Mouse (Mus musculus) liver, embryonic 14.5 days (tissue): ENCODE measurements around the gene Cul4a. TPM values are rescaled to one million over a fixed set of nuclear protein-coding genes. Genes with fewer than 3 reads are reported as not detected.

Source experiments
- ATAC-seq: fragments of 200-750 bp; cut with Nextera tagmentation; 2 replicates; pipeline ENCODE4 v1.8.0; 2017; ENCODE audit warnings: moderate number of reproducible peaks, mild to moderate bottlenecking, moderate library complexity; ENCODE audit not compliant: insufficient read depth
- DNase-seq, 3 experiments: peaks; one replicate each; pipeline ENCODE4 v3.0.0-alpha.2; 2012 to 2013; ENCODE audit warnings: low read depth in 3 of 3, low spot score in 3 of 3
- H3K27ac ChIP-seq: fragments of 300-500 bp; sonication (generic); 2 replicates; pipeline ENCODE4 v1.5.1; 2014; ENCODE audit warnings: moderate library complexity, mild to moderate bottlenecking, control low read depth, inconsistent platforms
- H3K27me3 ChIP-seq: fragments of 300-500 bp; sonication (generic); 2 replicates; pipeline ENCODE4 v1.6.1; 2014; ENCODE audit warnings: mild to moderate bottlenecking, low read length, moderate library complexity; ENCODE audit not compliant: control insufficient read depth, insufficient read depth
- H3K36me3 ChIP-seq: fragments of 300-500 bp; sonication (generic); replicated peaks from 2 replicates; pipeline ENCODE4 v1.6.1; 2014; ENCODE audit warnings: low read depth; ENCODE audit not compliant: control insufficient read depth, insufficient read depth
- H3K4me1 ChIP-seq, 2 experiments: fragments of 200-500 bp in 1 of 2; fragments of 300-500 bp in 1 of 2; sonication (generic) in 1 of 2; replicated peaks; 2 replicates each; pipeline ENCODE4 v1.6.1; 2012 to 2014; ENCODE audit warnings: antibody characterized with exemption in 1 of 2, inconsistent platforms in 1 of 2, low read length in 1 of 2; ENCODE audit not compliant: control insufficient read depth in 2 of 2, insufficient read depth in 2 of 2
- H3K4me2 ChIP-seq: fragments of 300-500 bp; sonication (generic); 2 replicates; pipeline ENCODE4 v1.6.1; 2014; ENCODE audit warnings: low read depth, mild to moderate bottlenecking, control low read depth, moderate library complexity
- H3K4me3 ChIP-seq, 2 experiments: fragments of 200-500 bp in 1 of 2; fragments of 300-500 bp in 1 of 2; sonication (generic) in 1 of 2; 2 replicates each; pipeline ENCODE4 v1.5.1; 2012 to 2014; ENCODE audit warnings: low read depth in 2 of 2, low read length in 2 of 2, mild to moderate bottlenecking in 2 of 2, control low read depth in 1 of 2, inconsistent platforms in 1 of 2, moderate library complexity in 1 of 2; ENCODE audit not compliant: insufficient read depth in 1 of 2
- H3K9ac ChIP-seq: fragments of 300-500 bp; sonication (generic); replicated peaks from 2 replicates; pipeline ENCODE4 v1.6.1; 2014; ENCODE audit warnings: mild to moderate bottlenecking, control low read depth, moderate library complexity
- H3K9me3 ChIP-seq: fragments of 300-500 bp; sonication (generic); 2 replicates; pipeline ENCODE4 v1.6.1; 2016; ENCODE audit warnings: low read length, mixed read lengths; ENCODE audit not compliant: control insufficient read depth
- CTCF ChIP-seq: IDR thresholded peaks from 2 replicates; pipeline ENCODE4 v1.5.1; 2016; ENCODE audit warnings: antibody characterized with exemption, low read depth, control low read depth
- EP300 ChIP-seq: IDR thresholded peaks from 2 replicates; pipeline ENCODE4 v1.6.1; 2016; ENCODE audit warnings: antibody characterized with exemption, low read depth
- WGBS: fragments of 180-500 bp; shearing (Covaris S2); extraction: QIAGEN DNeasy Blood & Tissue Kit; methylation state at CpG from one replicate; pipeline ENCODE4 v1.1.7; 2014; ENCODE audit not compliant: insufficient replicate concordance; 5-methylcytosine and 5-hydroxymethylcytosine counted together
- polyA plus RNA-seq, 2 experiments: library from polyadenylated mRNA; depleted of rRNA in 1 of 2; stranded (reverse) in 1 of 2; unstranded in 1 of 2; fragments of >200 nt; fragmentation: Nextera tagmentation in 1 of 2; extraction: Ambion mirVana in 1 of 2; gene quantifications; 2 replicates each; pipeline versions ENCODE4 v1.2.1 to v1.2.3; 2012 to 2014

Cul4a gene
- polyA plus RNA-seq, 2 experiments: 48.5 to 68.8 TPM

DNA sequence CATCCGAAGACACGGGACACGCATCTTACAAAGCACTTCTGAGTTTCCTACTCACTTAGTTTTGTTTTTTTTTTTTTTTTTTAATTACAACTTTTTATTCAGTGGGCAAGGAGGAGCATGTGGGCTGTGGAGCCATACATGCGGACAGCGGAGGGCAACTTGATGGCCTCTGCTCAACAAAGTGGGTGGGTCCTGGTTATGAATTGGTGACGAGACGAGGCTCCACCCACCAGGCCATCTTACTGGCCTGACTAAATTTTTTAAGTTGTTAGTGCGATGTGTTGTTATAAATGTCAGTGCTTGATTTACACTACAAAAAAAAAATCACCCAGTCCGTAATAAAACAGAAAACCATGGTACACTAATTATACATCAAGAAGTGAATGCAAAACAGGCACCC is 75.0 kb downstream of the Cul4a start:
- TF ChIP-seq CTCF: no peak
- no peak for TF ChIP-seq EP300

DNA sequence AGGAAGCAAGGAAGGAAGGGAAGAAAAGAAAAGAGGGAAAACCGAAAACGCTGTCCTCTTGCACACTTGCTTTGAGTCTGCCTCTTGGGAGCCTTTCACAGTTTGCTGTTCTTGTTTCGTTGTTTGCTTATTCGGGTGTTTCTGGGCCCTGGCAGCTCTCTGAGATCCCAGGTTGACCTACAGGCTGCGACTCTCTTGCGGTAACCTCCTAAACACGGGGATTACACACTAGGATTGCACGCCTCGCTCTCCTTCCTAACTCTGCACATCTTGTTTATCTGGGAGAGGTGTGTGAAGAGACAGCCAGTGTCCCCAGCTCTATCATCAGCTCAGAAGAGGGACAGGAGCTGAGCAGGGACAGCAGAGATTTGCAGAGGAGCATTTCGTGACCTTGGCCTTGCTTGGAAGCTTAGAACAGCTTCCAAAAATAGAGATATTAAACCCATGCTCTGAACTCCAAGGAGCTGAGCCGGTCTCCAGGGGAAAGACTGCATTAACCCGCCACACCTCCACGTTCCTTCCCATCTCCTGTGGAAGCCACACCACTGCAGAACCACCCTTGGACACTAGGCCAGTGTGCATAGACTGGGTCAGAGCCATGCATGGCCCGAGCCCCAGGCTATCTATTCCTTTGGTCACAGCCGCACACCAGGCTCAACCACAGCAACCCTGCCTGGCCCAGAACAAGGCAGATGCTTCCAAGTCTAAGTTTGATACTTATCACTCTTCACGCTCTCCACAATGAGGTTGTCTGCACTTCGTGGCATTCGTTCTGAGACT is 75.7 kb downstream of the Cul4a start:
- Histone ChIP-seq H3K4me2 (no peak overlapping the region), H3K4me3 (no peak overlapping the region), H3K4me1 (peaks cover 0 to 5% of the 10 kb centered on the region in 2 experiments; a peak in 1 of 4 replicates), H3K27ac (no peak overlapping the region), H3K27me3 (no peaks in the 10 kb centered on the region), H3K9ac (no peak overlapping the region), H3K9me3 (no peaks in the 10 kb centered on the region), H3K36me3 (peaks cover 10% of the 10 kb centered on the region)
- DNase-seq: no peak
- 59% methylated on average over 18 of the region's 18 CpGs for WGBS
- TF ChIP-seq CTCF: no peak
- 0 out of 2 replicates have a peak, but pooled peaks have one; percentile 17 for ATAC-seq

More for the DNA sequence above, 75.0 kb downstream of the Cul4a start:
- Histone ChIP-seq H3K4me3 (no peak overlapping the region), H3K36me3 (peaks cover 16% of the 10 kb centered on the region), H3K4me2 (no peak overlapping the region), H3K27me3 (no peaks in the 10 kb centered on the region), H3K9me3 (no peaks in the 10 kb centered on the region), H3K9ac (no peak overlapping the region), H3K4me1 (peaks cover 0 to 5% of the 10 kb centered on the region in 2 experiments; a peak in 1 of 4 replicates), H3K27ac (no peak overlapping the region)
- DNase-seq: no peak
- WGBS: 67% methylated on average over 9 of the region's 9 CpGs
- ATAC-seq: no peak

DNA sequence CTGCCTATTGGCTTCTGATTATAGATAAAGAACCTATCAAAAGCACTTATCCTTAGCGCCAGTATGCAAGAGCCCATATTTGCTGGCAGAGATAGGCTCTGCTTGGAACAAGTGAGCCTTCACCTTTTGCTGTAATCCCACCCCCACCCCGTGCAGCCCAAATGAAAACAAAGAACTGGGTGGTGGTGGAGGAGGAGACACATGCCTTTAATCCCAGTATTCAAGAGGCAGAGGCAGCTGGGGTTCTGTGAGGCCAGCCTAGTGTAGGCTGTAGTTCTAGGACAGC is 76.2 kb downstream of the Cul4a start:
- Histone ChIP-seq H3K9ac (no peak overlapping the region), H3K27me3 (no peaks in the 10 kb centered on the region), H3K9me3 (no peaks in the 10 kb centered on the region), H3K27ac (no peak overlapping the region), H3K4me3 (no peak overlapping the region), H3K4me2 (no peak overlapping the region), H3K36me3 (peaks cover 5% of the 10 kb centered on the region), H3K4me1 (peaks cover 0 to 5% of the 10 kb centered on the region in 2 experiments; a peak in 1 of 4 replicates)
- TF ChIP-seq CTCF (no peak), EP300 (no peak)
- WGBS: 38% methylated on average over 2 of the region's 2 CpGs
- no peak for DNase-seq
- ATAC-seq: peak; percentile 39; the same call in 1 of the 2 replicates

DNA sequence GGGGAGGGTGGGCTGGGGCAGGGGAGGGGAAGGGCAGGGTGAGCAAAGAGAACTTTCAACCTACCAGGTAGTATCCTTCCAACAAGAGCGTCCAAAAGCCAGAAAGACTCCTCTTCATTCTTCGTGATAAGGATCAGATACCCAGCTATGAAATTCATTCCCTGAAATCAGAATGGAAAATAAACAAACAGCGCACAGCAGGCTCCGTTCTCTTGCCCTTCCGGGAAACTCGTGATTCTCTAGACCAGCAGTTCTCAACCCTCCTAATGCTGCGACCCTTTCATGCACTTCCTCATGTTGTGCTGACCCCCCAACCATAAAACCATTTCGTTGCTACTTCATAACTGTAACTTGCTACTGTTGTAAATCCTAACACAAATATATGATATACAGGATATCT is 81.4 kb downstream of the Cul4a start:
- TF ChIP-seq EP300 (no peak), CTCF (no peak)
- no peaks in the 10 kb centered on the region for H3K27me3 ChIP-seq
- H3K9ac ChIP-seq: no peak overlapping the region
- DNase-seq: no peak
- H3K4me3 ChIP-seq: no peak overlapping the region
- WGBS: 69% methylated on average over 8 of the region's 8 CpGs
- no peaks in the 10 kb centered on the region for H3K9me3 ChIP-seq
- no peaks in the 10 kb centered on the region for H3K4me1 ChIP-seq
- H3K27ac ChIP-seq: no peak overlapping the region
- ATAC-seq: no peak
- no peaks in the 10 kb centered on the region for H3K36me3 ChIP-seq
- no peak overlapping the region for H3K4me2 ChIP-seq

DNA sequence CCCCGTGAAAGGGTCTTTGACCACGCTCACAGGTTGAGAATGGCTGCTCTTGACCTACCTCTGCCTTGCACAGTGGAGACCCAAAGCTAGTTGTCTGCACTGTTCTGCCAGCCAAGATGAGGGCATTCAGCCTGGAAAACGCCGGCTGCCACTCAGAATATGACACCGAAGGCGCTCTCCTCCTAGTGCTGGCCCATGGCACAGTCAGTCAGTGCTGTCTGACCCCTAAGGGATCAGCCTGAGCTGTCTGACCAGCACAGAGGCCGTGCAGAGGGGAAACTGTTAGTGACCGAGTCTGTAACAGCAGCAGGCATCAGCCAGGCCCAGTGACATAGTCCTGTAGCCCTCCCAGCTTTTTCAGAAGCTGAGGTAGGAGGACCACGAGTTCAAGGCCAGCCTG is 81.8 kb downstream of the Cul4a start:
- no peak overlapping the region for H3K4me3 ChIP-seq
- no peaks in the 10 kb centered on the region for H3K27me3 ChIP-seq
- no peak for DNase-seq
- no peak for ATAC-seq
- no peak overlapping the region for H3K4me2 ChIP-seq
- TF ChIP-seq EP300: no peak
- TF ChIP-seq CTCF: no peak
- no peak overlapping the region for H3K27ac ChIP-seq
- no peaks in the 10 kb centered on the region for H3K9me3 ChIP-seq
- 72% methylated on average over 9 of the region's 9 CpGs for WGBS
- H3K9ac ChIP-seq: no peak overlapping the region
- no peaks in the 10 kb centered on the region for H3K4me1 ChIP-seq
- H3K36me3 ChIP-seq: no peaks in the 10 kb centered on the region
